Mouse (Mus musculus): ENCODE measurements around the gene Sostdc1. TPM values are rescaled to one million over a fixed set of nuclear protein-coding genes. Genes with fewer than 3 reads are reported as not detected.

Gene Sostdc1
- total RNA-seq, 4 experiments from 2014 or later, result 0.46 to 0.81 (median 0.49) TPM; not detected in 1

Other genes starting within 250 kb of the Sostdc1 start
- gene Ankmy2, start 157.0 kb upstream of the Sostdc1 start, total RNA-seq (2022), result 10 to 100 TPM; 35.8 to 41.7 (median 38.3) TPM
- 10 to 100 TPM; 16.5 to 19.8 (median 18.2) TPM for gene Bzw2, start 156.1 kb upstream of the Sostdc1 start, total RNA-seq (2022)
- not detected for gene Lrrc72, start 60.7 kb upstream of the Sostdc1 start, total RNA-seq (2022)
- 10 to 100 TPM in 1 of 4 experiments, 1 to 10 TPM in 3; 6.4 to 11.1 (median 8.8) TPM for gene Ispd, start 67.3 kb downstream of the Sostdc1 start, total RNA-seq (2022)
- 1 to 10 TPM; 1.2 to 2.7 (median 2.0) TPM for gene D630036H23Rik, start 68.0 kb downstream of the Sostdc1 start, total RNA-seq (2022)

Measured in adrenal gland, adult 8-10 months (tissue).